In genomic region chr6:128104712-128105324, GRCm38 (mm10) we compare ENCODE assay signal across 8 mouse cellular contexts. TPM values are rescaled to one million over a fixed set of nuclear protein-coding genes. Genes with fewer than 3 reads are reported as not detected.
DNase-seq lines count a peak whose midpoint lies in the region; ATAC-seq and TF ChIP-seq lines count a peak whose summit lies in the region.
"Had no signal": no experiment of that assay in that cellular context is flagged by ENCODE, and none has a peak within 500 bp of the region (broad histone marks: within the 10 kb centered on the region; RNA-seq: fewer than 3 reads in every experiment).

No protein-coding gene starts in this region.

- no peak for DNase-seq in left cerebral cortex, adult 2 months (ENCODE audit: extremely low spot score in 1 of 2, low spot score in 2 of 2)
- DNase-seq in left cerebral cortex, postnatal 14 days (ENCODE audit: low spot score in 2 of 2), result no peak
- DNase-seq in kidney, postnatal 14 days, result peak; percentile 82
- no peak for DNase-seq in B cell, adult 2 months
- DNase-seq: cerebellum, adult 11-12 months had no signal

- intact Hi-C loops in left cerebral cortex, adult 2 months (cut with DNase I), result no loop called here
- intact Hi-C loops in left cerebral cortex, postnatal 14 days (cut with DNase I), result no loop called here

- H3K9ac ChIP-seq in forebrain, embryonic 16.5 days (replicated peaks; ENCODE audit: low read depth, low read length), result no peak overlapping the region
- H3K9ac ChIP-seq in stomach, embryonic 14.5 days (replicated peaks; ENCODE audit: low read depth, low read length), result no peak overlapping the region; the same call in 1 of the 2 replicates
- no peak overlapping the region for H3K9ac ChIP-seq in midbrain, embryonic 13.5 days (replicated peaks)

- no peak overlapping the region for H3K4me3 ChIP-seq in left cerebral cortex, adult 2 months
- H3K4me3 ChIP-seq in forebrain, embryonic 16.5 days (replicated peaks; ENCODE audit: low read length), result no peak overlapping the region
- H3K4me3 ChIP-seq in stomach, embryonic 14.5 days (ENCODE audit: low read depth, low read length), result no peak overlapping the region
- H3K4me3 ChIP-seq in midbrain, embryonic 13.5 days (replicated peaks), result no peak overlapping the region

- TF ChIP-seq CTCF in left cerebral cortex, adult 2 months (IDR thresholded peaks at IDR 0.05), result no peak

- H3K36me3 ChIP-seq in forebrain, embryonic 16.5 days (ENCODE audit: control insufficient read depth, insufficient read depth), result no peaks in the 10 kb centered on the region
- no peaks in the 10 kb centered on the region for H3K36me3 ChIP-seq in stomach, embryonic 14.5 days (ENCODE audit: control insufficient read depth, insufficient read depth, low read length)
- H3K36me3 ChIP-seq in midbrain, embryonic 13.5 days, result no peaks in the 10 kb centered on the region

- H3K27ac ChIP-seq in left cerebral cortex, adult 2 months, result peak overlapping the region; percentile 63; the same call in 1 of the 2 replicates
- H3K27ac ChIP-seq in forebrain, embryonic 16.5 days (ENCODE audit: low read length), result no peak overlapping the region
- peak overlapping the region; percentile 76 for H3K27ac ChIP-seq in stomach, embryonic 14.5 days (ENCODE audit: low read length)
- no peak overlapping the region for H3K27ac ChIP-seq in midbrain, embryonic 13.5 days

- no peaks in the 10 kb centered on the region for H3K9me3 ChIP-seq in forebrain, embryonic 16.5 days (ENCODE audit: control insufficient read depth, low read length)
- no peaks in the 10 kb centered on the region for H3K9me3 ChIP-seq in stomach, embryonic 14.5 days (ENCODE audit: control insufficient read depth, low read depth, low read length)
- H3K9me3 ChIP-seq in midbrain, embryonic 13.5 days, result no peaks in the 10 kb centered on the region

- peak; percentile 43 for ATAC-seq in forebrain, embryonic 16.5 days
- peak; percentile 55 for ATAC-seq in stomach, embryonic 14.5 days (ENCODE audit: insufficient number of reproducible peaks, insufficient read depth, low FRiP score, low read depth)
- ATAC-seq in midbrain, embryonic 13.5 days, result no peak

- H3K4me2 ChIP-seq in forebrain, embryonic 16.5 days (ENCODE audit: low read length), result no peak overlapping the region
- H3K4me2 ChIP-seq in stomach, embryonic 14.5 days (replicated peaks; ENCODE audit: low read depth, low read length), result no peak overlapping the region
- no peak overlapping the region for H3K4me2 ChIP-seq in midbrain, embryonic 13.5 days (replicated peaks)

- no peaks in the 10 kb centered on the region for H3K27me3 ChIP-seq in forebrain, embryonic 16.5 days (replicated peaks; ENCODE audit: control insufficient read depth, insufficient read depth, low read length)
- no peaks in the 10 kb centered on the region for H3K27me3 ChIP-seq in stomach, embryonic 14.5 days (ENCODE audit: control insufficient read depth, insufficient read depth, low read length)
- H3K27me3 ChIP-seq in midbrain, embryonic 13.5 days, result no peaks in the 10 kb centered on the region

- 51% methylated on average over 7 of the region's 7 CpGs for WGBS in forebrain, embryonic 16.5 days
- WGBS in stomach, embryonic 14.5 days, result 64% methylated on average over 7 of the region's 7 CpGs
- WGBS in midbrain, embryonic 13.5 days, result 73% methylated on average over 7 of the region's 7 CpGs

- peaks cover 11% of the 10 kb centered on the region for H3K4me1 ChIP-seq in forebrain, embryonic 16.5 days (replicated peaks; ENCODE audit: control insufficient read depth, insufficient read depth, low read length)
- H3K4me1 ChIP-seq in stomach, embryonic 14.5 days (ENCODE audit: control insufficient read depth, insufficient read depth, low read length), result peaks cover 40% of the 10 kb centered on the region
- peaks cover 42% of the 10 kb centered on the region for H3K4me1 ChIP-seq in midbrain, embryonic 13.5 days (replicated peaks)

RNA-seq across cellular contexts. Expression of gene Tspan9, which starts 38.6 kb away (rescaled TPM):
- 10 to 100 TPM; 53.0 to 57.6 TPM for total RNA-seq in left cerebral cortex, adult 2 months (2021)
- 10 to 100 TPM; 71.3 to 77.5 TPM for total RNA-seq in left cerebral cortex, postnatal 14 days (2021)
- polyA plus RNA-seq in forebrain, embryonic 16.5 days (2015; fragmentation: Nextera tagmentation; extraction: Ambion mirVana), result 56.6 and 57.4 TPM in 2 replicates
- 124 and 139 TPM in 2 replicates for polyA plus RNA-seq in stomach, embryonic 14.5 days (2014; fragmentation: Nextera tagmentation; extraction: Ambion mirVana)
- polyA plus RNA-seq in midbrain, embryonic 13.5 days (2015; fragmentation: Nextera tagmentation; extraction: Ambion mirVana), result 24.0 and 29.3 TPM in 2 replicates

Comparison
In these comparisons a context has a peak if more than half of its experiments do, and no peak if none do; other contexts are left out.
1. H3K27ac ChIP-seq: peak in left cerebral cortex, adult 2 months (single experiment) and stomach, embryonic 14.5 days (single experiment); none in forebrain, embryonic 16.5 days (single experiment) and midbrain, embryonic 13.5 days (single experiment).